Mouse (Mus musculus) liver, postnatal 0 days (tissue): ENCODE data around the gene Olfml2b.

Experiments used
- CTCF ChIP-seq: sonication (generic); IDR thresholded peaks from 2 replicates; pipeline ENCODE4 v1.5.1; 2016; ENCODE audit warnings: antibody characterized with exemption, low read depth
- EP300 ChIP-seq: IDR thresholded peaks from 2 replicates; pipeline ENCODE4 v1.6.1; 2016; ENCODE audit warnings: antibody characterized with exemption, low read depth, mild to moderate bottlenecking

DNA sequence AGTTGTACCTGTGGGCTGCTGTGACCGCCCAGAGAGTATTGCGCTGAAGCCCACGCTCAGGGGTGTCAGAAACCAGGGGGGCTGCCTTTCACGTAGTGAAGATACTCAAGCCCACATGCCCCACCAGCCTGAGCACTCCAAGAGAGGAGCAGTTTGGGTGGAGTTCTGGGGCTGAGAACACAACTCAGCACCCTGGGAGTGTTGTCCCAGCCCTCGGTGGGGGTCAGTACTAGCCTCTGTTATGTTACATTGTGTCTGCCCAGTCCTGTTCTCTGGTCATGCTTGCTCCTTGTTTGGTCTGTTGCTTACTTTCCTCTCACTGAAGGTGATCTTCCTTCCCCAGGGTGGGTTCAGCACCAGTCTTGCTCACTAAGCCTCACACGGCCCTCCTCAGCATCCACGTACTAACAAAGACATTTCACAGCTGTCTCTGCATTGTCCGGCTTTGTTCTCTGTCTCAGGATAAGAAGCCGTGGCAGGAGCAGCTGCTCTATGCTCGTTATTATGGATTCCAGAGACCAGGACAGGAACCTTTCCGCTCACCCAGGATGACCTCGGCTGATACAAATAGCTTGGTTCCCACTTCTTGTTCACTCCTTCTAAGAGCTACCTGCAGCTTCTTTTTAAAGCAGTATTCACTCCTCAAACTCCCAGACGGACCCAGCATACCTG, 13.4 kb downstream of the Olfml2b start:
- TF ChIP-seq EP300, result no peak
- TF ChIP-seq CTCF, result no peak
